Mouse (Mus musculus) liver, embryonic 15.5 days (tissue): ENCODE results near the gene Gnaq. TPM values are rescaled to one million over a fixed set of nuclear protein-coding genes. Genes with fewer than 3 reads are reported as not detected.

Source experiments
- ATAC-seq: fragments of 200-750 bp; cut with Nextera tagmentation; 2 replicates; pipeline ENCODE4 v1.8.0; 2017; ENCODE audit warnings: moderate number of reproducible peaks, mild to moderate bottlenecking, moderate library complexity; ENCODE audit not compliant: insufficient read depth
- H3K27ac ChIP-seq: fragments of 300-500 bp; sonication (generic); replicated peaks from 2 replicates; pipeline ENCODE4 v1.5.1; 2015; ENCODE audit warnings: mild to moderate bottlenecking, inconsistent platforms
- H3K27me3 ChIP-seq: fragments of 300-500 bp; sonication (generic); 2 replicates; pipeline ENCODE4 v1.6.1; 2015; ENCODE audit warnings: mild to moderate bottlenecking, inconsistent platforms
- H3K36me3 ChIP-seq: fragments of 300-500 bp; sonication (generic); replicated peaks from 2 replicates; pipeline ENCODE4 v1.6.1; 2015; ENCODE audit warnings: moderate library complexity, mild to moderate bottlenecking, inconsistent platforms
- H3K4me1 ChIP-seq: fragments of 300-500 bp; sonication (generic); replicated peaks from 2 replicates; pipeline ENCODE4 v1.6.1; 2015; ENCODE audit warnings: inconsistent platforms
- H3K4me2 ChIP-seq: fragments of 300-500 bp; sonication (generic); 2 replicates; pipeline ENCODE4 v1.6.1; 2015; ENCODE audit warnings: moderate library complexity, mild to moderate bottlenecking, inconsistent platforms
- H3K4me3 ChIP-seq: fragments of 300-500 bp; sonication (generic); replicated peaks from 2 replicates; pipeline ENCODE4 v1.5.1; 2015; ENCODE audit warnings: mild to moderate bottlenecking, inconsistent platforms
- H3K9ac ChIP-seq: fragments of 300-500 bp; sonication (generic); 2 replicates; pipeline ENCODE4 v1.6.1; 2015; ENCODE audit warnings: moderate library complexity, mild to moderate bottlenecking, inconsistent platforms
- H3K9me3 ChIP-seq: fragments of 300-500 bp; sonication (generic); replicated peaks from 2 replicates; pipeline ENCODE4 v1.6.1; 2016; ENCODE audit warnings: inconsistent platforms
- WGBS: fragments of 180-500 bp; shearing (Covaris S2); methylation state at CpG from one replicate; pipeline ENCODE4 v1.1.7; 2015; ENCODE audit warnings: mixed read lengths; ENCODE audit not compliant: insufficient replicate concordance; 5-methylcytosine and 5-hydroxymethylcytosine counted together
- polyA plus RNA-seq: library from polyadenylated mRNA; unstranded; fragments of >200 nt; fragmentation: Nextera tagmentation; extraction: Ambion mirVana; gene quantifications from 2 replicates; pipeline ENCODE4 v1.2.1, GENCODE M21; 2015

Gene Gnaq
- polyA plus RNA-seq, 1 experiment from 2014 or later: 3.9 TPM

DNA sequence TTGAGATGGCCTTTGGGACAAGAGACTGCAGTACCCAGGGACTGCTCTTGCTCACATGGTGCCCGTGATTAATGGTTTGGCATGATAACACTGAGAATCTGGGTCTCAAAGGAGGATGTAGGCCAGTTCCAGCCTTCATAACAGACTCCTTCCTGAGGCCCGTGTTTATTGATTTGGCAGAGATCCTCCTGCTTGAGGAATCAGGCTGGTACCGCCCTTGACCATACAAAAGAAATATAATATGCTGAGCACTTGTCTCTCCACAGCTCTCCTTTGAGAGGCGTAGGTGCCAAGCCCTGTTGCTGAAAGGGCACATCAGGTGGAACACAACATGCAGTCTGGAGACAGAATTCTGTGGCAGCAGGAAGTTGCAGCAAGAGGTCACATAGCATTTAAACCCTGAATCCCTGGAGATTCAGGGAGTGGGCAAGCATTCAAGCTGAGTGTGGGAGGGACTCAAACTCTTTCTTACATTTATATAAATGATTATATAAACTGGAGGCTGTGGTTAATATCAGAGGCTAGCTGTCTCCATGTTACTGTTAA lies 36.1 kb downstream of the Gnaq start:
- Histone ChIP-seq H3K27ac (peak overlapping the region; percentile 41), H3K4me1 (0 out of 2 replicates have a peak, but pooled peaks cover 8% of the 10 kb centered on the region), H3K9me3 (no peaks in the 10 kb centered on the region), H3K36me3 (no peaks in the 10 kb centered on the region), H3K9ac (no peak overlapping the region), H3K4me3 (no peak overlapping the region), H3K27me3 (no peaks in the 10 kb centered on the region), H3K4me2 (no peak overlapping the region)
- WGBS: 29% methylated on average over 4 of the region's 4 CpGs
- no peak for ATAC-seq

DNA sequence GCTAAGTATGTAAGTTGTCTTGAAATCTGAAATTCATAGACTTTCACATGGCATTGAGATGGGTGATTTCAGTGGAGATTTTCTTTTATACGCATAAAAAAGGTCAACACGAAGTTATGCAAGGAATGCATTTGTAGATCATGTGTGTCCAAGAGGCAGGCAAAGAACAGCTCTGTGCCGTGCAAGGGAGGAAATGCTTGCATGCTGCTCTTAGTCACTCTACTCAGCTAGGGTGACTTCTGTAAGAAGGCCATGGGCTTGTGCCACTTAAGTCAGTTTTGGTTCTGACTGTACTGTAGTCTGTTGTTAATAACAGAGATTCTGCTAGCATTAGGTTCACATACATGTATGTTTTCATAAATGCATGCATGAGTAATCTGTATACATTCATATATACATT lies 38.1 kb downstream of the Gnaq start:
- no peak overlapping the region for H3K4me3 ChIP-seq
- H3K9ac ChIP-seq: no peak overlapping the region
- H3K4me2 ChIP-seq: no peak overlapping the region
- whole genome bisulfite sequencing: 60% methylated on average over 3 of the region's 3 CpGs
- ATAC-seq: no peak
- no peaks in the 10 kb centered on the region for H3K27me3 ChIP-seq
- no peak overlapping the region for H3K27ac ChIP-seq
- no peaks in the 10 kb centered on the region for H3K9me3 ChIP-seq
- H3K4me1 ChIP-seq: 0 out of 2 replicates have a peak, but pooled peaks cover 8% of the 10 kb centered on the region
- H3K36me3 ChIP-seq: no peaks in the 10 kb centered on the region

DNA sequence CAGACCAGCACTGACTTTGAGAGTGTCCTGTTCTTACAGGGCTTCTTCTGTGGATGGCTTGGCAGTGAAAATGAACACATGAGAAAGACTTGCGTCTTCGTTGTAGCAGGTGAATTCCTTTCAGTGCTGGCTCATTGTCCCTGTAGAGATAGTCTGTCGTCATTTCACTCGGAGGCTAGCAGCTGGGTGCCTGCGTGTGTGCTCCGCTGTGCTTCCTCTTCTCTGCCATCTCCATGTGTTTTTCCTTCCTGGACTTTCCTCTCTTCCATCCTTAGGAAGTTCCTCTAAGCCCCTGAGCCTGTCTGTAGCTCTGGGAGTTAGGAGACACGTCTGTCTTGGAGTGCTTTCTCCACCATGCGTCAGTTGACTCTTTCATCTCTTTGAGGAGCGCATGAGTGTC lies 41.1 kb downstream of the Gnaq start:
- H3K36me3 ChIP-seq: no peaks in the 10 kb centered on the region
- no peak for ATAC-seq

DNA sequence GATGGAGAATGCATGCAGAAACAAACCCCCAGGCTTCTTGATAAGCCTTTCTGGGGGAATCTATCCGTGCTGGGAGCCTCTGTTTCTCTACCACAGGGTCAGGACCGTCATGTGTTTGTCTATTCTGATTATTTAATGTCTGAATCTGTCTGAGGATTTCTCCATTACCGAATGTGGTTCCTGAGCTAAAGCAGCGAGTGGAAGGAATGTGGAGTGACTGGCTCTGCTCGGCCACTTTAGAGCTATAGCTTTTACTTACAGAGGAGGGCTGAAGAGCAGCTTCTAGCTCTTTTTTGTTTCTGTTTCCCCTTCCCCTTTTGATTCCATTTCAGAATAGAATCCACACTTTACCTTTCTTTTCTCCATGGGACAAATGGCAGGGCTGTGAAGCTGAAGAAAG lies 43.8 kb downstream of the Gnaq start:
- Histone ChIP-seq H3K4me2 (no peak overlapping the region), H3K9me3 (no peaks in the 10 kb centered on the region), H3K4me3 (no peak overlapping the region), H3K27ac (no peak overlapping the region), H3K4me1 (peaks cover 8% of the 10 kb centered on the region; the same call in 1 of the 2 replicates), H3K36me3 (no peaks in the 10 kb centered on the region), H3K9ac (no peak overlapping the region), H3K27me3 (no peaks in the 10 kb centered on the region)
- no peak for ATAC-seq
- 50% methylated on average over 5 of the region's 5 CpGs for WGBS

More for the DNA sequence above, 41.1 kb downstream of the Gnaq start:
- no peak overlapping the region for H3K4me3 ChIP-seq
- 0 out of 2 replicates have a peak, but pooled peaks cover 8% of the 10 kb centered on the region for H3K4me1 ChIP-seq
- H3K27me3 ChIP-seq: no peaks in the 10 kb centered on the region
- no peak overlapping the region for H3K4me2 ChIP-seq
- no peaks in the 10 kb centered on the region for H3K9me3 ChIP-seq
- H3K27ac ChIP-seq: no peak overlapping the region
- H3K9ac ChIP-seq: no peak overlapping the region
- WGBS: 60% methylated on average over 9 of the region's 9 CpGs

DNA sequence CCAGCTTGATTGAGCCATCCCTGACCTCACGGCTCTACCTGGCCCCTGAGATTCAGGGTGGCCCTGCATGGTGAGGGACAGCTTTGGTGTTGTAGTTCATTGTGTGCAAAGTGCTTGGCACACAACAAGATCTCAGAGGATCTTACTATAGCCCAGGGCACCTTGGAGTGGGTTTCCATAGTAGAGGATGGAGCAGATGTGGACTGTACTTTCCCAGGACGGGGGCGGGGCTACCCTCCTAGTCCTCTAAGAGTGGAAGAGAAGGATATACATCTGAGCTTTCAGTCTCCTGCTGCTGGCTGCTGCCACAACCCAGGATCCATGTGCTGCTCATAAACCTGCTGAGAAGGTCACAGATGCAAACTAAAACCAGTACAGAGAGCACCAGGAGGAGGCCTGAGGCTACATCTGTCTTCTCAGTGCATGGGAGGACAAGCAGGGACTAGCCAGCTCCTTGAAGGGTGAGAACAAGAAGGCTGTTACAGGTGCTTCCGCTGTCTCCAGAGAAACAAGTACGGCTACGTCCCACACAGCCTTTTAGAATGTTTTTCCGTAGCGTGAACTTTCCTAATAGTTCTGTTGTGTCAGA lies 44.6 kb downstream of the Gnaq start:
- Histone ChIP-seq H3K27me3 (no peaks in the 10 kb centered on the region), H3K9ac (no peak overlapping the region), H3K9me3 (no peaks in the 10 kb centered on the region), H3K4me3 (no peak overlapping the region), H3K4me2 (no peak overlapping the region), H3K4me1 (peaks cover 15% of the 10 kb centered on the region), H3K36me3 (no peaks in the 10 kb centered on the region), H3K27ac (no peak overlapping the region)
- no peak for ATAC-seq
- WGBS: 77% methylated on average over 8 of the region's 8 CpGs

DNA sequence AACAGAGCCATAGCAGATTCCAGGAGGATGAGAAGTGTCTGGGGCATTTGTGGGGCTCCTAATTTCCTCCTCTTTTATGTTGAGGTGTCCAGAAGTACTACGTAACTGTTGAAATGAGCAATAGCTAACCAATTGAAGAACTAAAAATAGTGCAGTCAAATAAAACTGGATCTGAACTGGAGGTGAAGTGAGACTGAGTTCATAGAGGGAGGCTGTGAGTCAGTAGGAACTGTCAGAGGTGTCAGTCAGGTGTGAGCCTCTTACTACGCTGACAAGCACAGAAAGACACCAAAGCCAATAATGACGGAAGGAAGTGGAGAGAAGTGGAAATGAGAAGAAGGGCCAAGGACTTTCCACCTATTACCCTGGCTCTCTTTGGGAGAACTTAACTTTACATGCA lies 48.6 kb downstream of the Gnaq start:
- H3K36me3 ChIP-seq: no peaks in the 10 kb centered on the region
- no peak overlapping the region for H3K27ac ChIP-seq
- 56% methylated on average over 3 of the region's 3 CpGs for WGBS
- H3K27me3 ChIP-seq: no peaks in the 10 kb centered on the region
- peaks cover 18% of the 10 kb centered on the region for H3K4me1 ChIP-seq
- H3K4me3 ChIP-seq: no peak overlapping the region
- no peaks in the 10 kb centered on the region for H3K9me3 ChIP-seq
- no peak overlapping the region for H3K4me2 ChIP-seq
- no peak for ATAC-seq
- H3K9ac ChIP-seq: no peak overlapping the region

DNA sequence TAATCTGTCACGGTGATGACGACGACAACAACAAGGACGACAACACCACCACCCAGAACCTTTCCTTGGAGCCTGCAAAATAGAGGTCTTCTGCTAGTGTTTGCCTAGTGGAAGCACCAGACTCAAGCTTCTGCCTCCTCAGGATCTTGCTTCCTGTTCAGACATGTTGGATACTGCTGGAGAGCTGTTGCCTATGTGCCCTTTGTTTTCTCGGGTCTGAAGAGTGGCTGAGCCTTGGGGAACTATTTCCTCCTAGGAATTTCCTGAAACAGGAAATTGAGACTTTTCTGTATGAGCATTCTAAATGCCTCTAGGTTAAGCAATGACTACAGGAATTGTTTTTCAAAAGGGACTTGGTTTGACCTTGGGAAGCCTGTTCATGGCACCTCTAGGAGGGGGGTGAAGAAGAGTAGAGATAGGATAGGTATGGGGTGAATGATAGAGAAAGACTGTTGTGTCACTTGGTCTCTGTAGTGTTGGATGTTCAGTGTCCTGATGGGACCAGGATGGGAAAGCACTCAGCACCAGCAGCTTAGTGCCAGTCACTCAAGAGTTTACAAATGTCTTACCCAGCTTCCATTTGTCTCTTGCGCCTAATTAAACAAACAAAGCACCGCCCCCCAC lies 49.3 kb downstream of the Gnaq start:
- peaks cover 18% of the 10 kb centered on the region for H3K4me1 ChIP-seq
- no peak overlapping the region for H3K4me2 ChIP-seq
- no peak overlapping the region for H3K27ac ChIP-seq
- no peaks in the 10 kb centered on the region for H3K9me3 ChIP-seq
- ATAC-seq: no peak
- WGBS: 63% methylated on average over 7 of the region's 7 CpGs
- H3K9ac ChIP-seq: no peak overlapping the region
- no peak overlapping the region for H3K4me3 ChIP-seq
- no peaks in the 10 kb centered on the region for H3K27me3 ChIP-seq
- H3K36me3 ChIP-seq: no peaks in the 10 kb centered on the region

DNA sequence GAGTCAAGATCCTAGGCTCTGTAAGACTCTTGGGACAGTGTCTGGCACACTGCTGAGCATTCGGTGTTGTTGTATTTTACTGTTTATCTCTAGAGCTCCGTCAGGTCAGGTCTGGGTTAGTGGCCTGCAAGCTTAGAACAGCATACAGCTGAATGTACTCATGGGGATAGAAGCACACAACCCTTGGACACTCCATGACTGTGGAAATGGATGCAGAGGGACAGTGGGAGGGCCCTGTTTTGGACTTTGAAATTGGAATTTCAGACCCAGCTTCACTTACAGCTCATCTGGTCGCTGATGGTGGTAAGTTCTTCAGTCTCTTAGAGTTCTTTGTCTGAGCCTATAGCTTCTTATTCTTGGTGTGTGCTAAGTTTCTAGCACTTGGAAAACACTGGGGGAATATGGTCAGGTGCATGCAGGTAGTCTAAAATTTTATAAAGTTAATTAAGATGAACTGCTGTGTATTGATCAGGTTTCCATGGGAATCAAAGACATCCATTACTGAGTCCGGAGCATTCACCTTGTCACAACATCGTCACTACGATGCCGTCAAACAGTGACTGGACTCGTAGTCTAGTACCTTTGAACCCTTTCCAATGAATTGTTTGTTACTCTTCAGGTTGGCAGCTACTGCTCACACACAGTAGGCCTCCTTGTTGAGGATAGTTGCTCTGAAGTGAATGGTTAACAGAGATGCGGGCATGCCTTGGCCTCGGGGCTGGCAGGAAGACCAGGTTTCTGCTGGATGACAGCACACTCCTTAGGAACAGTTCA lies 51.1 kb downstream of the Gnaq start:
- Histone ChIP-seq H3K27me3 (no peaks in the 10 kb centered on the region), H3K27ac (0 out of 2 replicates have a peak overlapping the region, but pooled peaks have one; percentile 6), H3K4me2 (no peak overlapping the region), H3K4me1 (peaks cover 16% of the 10 kb centered on the region), H3K4me3 (no peak overlapping the region), H3K36me3 (no peaks in the 10 kb centered on the region), H3K9ac (no peak overlapping the region), H3K9me3 (no peaks in the 10 kb centered on the region)
- WGBS: 68% methylated on average over 10 of the region's 10 CpGs
- ATAC-seq: peak; percentile 75

DNA sequence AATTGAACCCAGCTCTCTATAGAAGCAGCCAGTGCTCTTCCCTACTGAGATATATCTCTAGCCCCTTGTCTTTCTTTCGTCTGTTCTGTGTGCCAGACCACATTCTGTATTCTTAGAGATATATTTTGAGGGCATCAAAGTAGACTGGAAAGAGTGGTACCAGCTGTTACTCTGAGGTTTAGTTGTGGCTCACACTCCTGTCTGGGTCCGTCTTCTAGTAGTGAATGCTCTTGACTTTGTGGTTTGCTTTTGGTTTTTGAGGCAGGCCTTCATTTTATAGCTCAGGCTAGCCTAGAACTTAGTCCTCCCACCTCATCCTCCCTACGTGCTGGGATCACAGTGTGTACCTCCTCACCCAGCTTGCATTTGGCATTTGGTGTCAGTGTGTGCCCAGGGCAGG lies 54.4 kb downstream of the Gnaq start:
- H3K27me3 ChIP-seq: no peaks in the 10 kb centered on the region
- no peak overlapping the region for H3K4me3 ChIP-seq
- H3K36me3 ChIP-seq: no peaks in the 10 kb centered on the region
- no peak for ATAC-seq
- H3K4me1 ChIP-seq: peaks cover 15% of the 10 kb centered on the region; the same call in 1 of the 2 replicates
- H3K27ac ChIP-seq: no peak overlapping the region
- 44% methylated on average over 3 of the region's 3 CpGs for WGBS
- H3K4me2 ChIP-seq: no peak overlapping the region
- no peak overlapping the region for H3K9ac ChIP-seq
- no peaks in the 10 kb centered on the region for H3K9me3 ChIP-seq

DNA sequence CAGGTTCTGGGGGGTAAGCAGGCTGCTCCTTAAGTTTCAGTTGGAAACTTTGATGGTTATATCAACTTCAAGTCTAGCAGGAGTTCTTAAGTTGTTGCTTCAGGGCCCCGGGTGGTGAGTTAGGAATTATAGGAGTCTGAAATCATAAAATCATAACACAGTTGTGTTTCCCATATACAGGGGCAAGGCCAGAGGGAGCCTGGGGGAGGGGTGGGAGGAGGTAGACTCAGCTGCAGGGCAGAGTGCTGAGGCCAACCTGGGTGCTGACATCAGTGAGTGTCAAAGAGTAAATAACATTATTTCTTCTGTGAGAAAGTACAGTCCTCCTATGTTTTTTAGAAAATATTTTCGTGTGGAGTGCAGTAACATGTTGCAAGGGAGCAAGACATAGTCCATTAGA lies 55.3 kb downstream of the Gnaq start:
- no peak overlapping the region for H3K9ac ChIP-seq
- H3K4me2 ChIP-seq: no peak overlapping the region
- no peaks in the 10 kb centered on the region for H3K27me3 ChIP-seq
- H3K27ac ChIP-seq: no peak overlapping the region
- no peak for ATAC-seq
- WGBS: 54% methylated on average over 2 of the region's 2 CpGs
- 0 out of 2 replicates have a peak, but pooled peaks cover 10% of the 10 kb centered on the region for H3K4me1 ChIP-seq
- no peaks in the 10 kb centered on the region for H3K9me3 ChIP-seq
- H3K4me3 ChIP-seq: no peak overlapping the region
- H3K36me3 ChIP-seq: no peaks in the 10 kb centered on the region
